Mouse (Mus musculus): ENCODE measurements around the gene Vnn1. TPM values are rescaled to one million over a fixed set of nuclear protein-coding genes. Genes with fewer than 3 reads are reported as not detected.

Gene Vnn1
- polyA plus RNA-seq, 1 experiment, result 4.5 TPM

DNA sequence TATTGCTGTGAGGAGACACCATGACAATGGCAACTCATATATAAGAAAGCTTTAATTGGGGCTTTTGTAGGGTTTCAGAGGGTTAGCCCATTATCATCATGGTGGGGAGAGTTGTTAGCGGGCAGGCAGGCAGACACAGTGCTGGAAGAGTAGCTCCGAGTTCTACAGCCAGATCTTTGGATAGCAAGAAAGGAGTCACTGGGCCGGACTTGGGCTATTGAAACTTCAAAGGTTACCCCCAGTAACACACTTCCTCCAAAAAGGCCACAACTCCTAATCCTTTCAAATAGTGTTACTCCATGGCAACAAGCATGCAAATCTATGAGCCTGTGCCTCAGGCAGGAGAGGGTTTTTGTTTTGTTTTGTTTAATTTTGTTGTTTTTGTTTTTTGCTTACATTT, 6.6 kb downstream of the Vnn1 start:
- Histone ChIP-seq H3K4me3 (ENCODE audit: insufficient read depth, low read length) (no peak overlapping the region), H3K27ac (ENCODE audit: insufficient read depth, low read length) (no peak overlapping the region), H3K4me1 (ENCODE audit: control insufficient read depth, insufficient read depth, low read length) (no peaks in the 10 kb centered on the region)
- TF ChIP-seq POLR2A (IDR thresholded peaks at IDR 0.05; ENCODE audit: low read depth, low read length) (no peak), CTCF (IDR thresholded peaks at IDR 0.05; ENCODE audit: borderline replicate concordance, insufficient read depth, low read length) (no peak)

DNA sequence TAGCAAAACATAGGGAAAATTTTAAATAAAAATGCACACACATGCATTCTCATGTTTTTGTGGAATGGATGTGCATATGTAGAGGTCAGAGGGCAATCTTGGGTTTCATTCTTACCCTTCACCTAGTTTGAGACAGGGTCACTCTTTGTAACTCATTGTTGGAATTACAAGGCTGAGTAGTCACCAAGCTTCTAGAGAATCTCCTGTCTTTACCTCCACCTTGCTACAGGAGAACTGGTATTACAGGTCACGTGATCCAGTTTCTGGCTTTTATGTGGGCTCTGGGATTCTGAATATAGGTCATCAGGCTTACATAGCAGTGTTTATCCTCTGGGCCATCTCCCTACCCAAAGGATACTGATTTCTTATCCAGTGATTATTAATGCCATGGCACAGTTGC, 11.2 kb downstream of the Vnn1 start:
- Histone ChIP-seq H3K4me1 (ENCODE audit: control insufficient read depth, insufficient read depth, low read length) (no peaks in the 10 kb centered on the region), H3K4me3 (ENCODE audit: insufficient read depth, low read length) (no peak overlapping the region), H3K27ac (ENCODE audit: insufficient read depth, low read length) (no peak overlapping the region)
- TF ChIP-seq POLR2A (IDR thresholded peaks at IDR 0.05; ENCODE audit: low read depth, low read length) (no peak), CTCF (IDR thresholded peaks at IDR 0.05; ENCODE audit: borderline replicate concordance, insufficient read depth, low read length) (no peak)

DNA sequence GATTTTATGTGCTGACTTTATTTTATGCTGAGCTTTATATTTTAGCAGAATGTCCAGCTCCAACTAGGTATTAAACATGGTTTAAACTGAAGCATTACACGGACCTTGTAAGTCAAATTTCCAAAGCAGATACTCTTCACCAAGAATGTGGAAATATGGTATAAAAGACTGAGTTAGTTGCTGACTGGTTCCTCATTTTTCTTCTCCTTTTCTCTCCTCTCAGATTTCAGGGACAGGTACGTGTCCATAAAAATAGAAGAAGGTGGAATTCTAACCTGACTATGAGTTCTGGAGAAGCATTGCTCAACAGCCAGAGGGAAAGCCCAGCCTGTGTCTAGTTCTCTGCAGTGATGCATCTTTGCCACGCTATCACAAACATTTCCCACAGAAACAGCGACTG, 25.6 kb downstream of the Vnn1 start, which contains the start of gene Taar1:
Taar1 (plus strand) TSS at position 301 of the 400 bp plus-strand sequence.
- Histone ChIP-seq H3K4me1 (ENCODE audit: control insufficient read depth, insufficient read depth, low read length) (no peaks in the 10 kb centered on the region), H3K27ac (ENCODE audit: insufficient read depth, low read length) (no peak within 1 kb of the TSS), H3K4me3 (ENCODE audit: insufficient read depth, low read length) (no peak within 1 kb of the TSS)
- no peak for TF ChIP-seq POLR2A (IDR thresholded peaks at IDR 0.05; ENCODE audit: low read depth, low read length)
- no peak for TF ChIP-seq CTCF (IDR thresholded peaks at IDR 0.05; ENCODE audit: borderline replicate concordance, insufficient read depth, low read length)

DNA sequence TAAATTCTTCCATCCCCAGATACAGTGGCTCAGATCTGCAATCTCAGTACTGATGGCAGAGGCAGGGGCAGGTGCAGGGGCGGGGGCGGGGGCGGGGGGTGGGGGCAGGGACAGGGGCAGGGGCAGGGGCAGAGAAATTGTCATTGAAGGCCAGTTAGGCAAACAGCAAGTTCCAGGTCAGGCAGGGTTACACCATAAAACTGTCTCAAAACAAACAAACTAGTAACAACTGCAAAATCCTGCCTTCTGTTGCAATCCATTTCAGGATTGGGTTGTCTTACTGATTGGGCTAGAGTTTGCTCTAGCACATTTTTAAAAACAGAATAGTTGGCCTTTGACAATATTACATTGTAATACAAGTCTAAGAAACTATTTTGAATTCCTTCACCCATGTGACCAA, 28.0 kb downstream of the Vnn1 start:
- H3K4me3 ChIP-seq (ENCODE audit: insufficient read depth, low read length), result no peak overlapping the region
- no peaks in the 10 kb centered on the region for H3K4me1 ChIP-seq (ENCODE audit: control insufficient read depth, insufficient read depth, low read length)
- TF ChIP-seq CTCF (IDR thresholded peaks at IDR 0.05; ENCODE audit: borderline replicate concordance, insufficient read depth, low read length) (no peak), POLR2A (IDR thresholded peaks at IDR 0.05; ENCODE audit: low read depth, low read length) (no peak)
- H3K27ac ChIP-seq (ENCODE audit: insufficient read depth, low read length), result no peak overlapping the region

DNA sequence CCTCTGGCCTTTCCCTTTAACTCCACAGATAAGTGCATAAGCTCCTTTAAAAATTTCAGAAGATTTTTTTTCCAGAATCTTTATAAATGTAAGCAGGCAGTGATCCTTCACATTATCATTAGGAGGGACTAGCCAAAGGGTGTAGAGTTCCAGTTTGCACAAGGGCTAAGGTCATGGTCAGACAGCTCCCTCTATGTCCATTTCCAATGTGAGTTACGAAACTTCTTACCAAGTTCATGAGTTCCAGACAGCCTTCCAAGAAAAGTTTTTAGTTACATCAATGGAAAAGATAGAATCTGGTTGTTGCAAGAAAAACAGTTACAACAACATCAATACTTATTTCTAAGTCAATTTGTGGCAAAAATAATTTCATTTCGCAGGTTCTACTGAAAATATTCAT, 29.5 kb downstream of the Vnn1 start:
- TF ChIP-seq POLR2A (IDR thresholded peaks at IDR 0.05; ENCODE audit: low read depth, low read length), result no peak
- no peak overlapping the region for H3K27ac ChIP-seq (ENCODE audit: insufficient read depth, low read length)
- no peak overlapping the region for H3K4me3 ChIP-seq (ENCODE audit: insufficient read depth, low read length)
- no peaks in the 10 kb centered on the region for H3K4me1 ChIP-seq (ENCODE audit: control insufficient read depth, insufficient read depth, low read length)

DNA sequence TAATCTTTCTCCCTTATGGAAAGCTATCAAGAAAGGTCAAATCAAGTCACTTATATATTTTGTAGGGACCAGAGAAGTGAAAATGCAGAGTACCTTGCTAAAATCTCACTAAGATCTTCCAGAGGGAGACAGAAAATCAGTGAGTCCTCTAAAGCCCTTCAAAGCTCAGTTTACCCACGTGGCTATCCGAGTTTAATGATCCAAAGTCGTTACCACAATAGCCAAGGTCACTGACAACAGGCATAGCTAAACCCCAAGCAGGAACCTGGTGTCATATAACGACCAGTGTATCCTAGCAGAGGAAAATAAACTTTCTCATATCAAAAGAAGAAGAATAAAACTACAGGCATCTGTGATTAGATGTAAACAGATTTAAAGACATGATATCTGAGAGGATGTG, 43.1 kb downstream of the Vnn1 start:
- no peaks in the 10 kb centered on the region for H3K4me1 ChIP-seq (ENCODE audit: control insufficient read depth, insufficient read depth, low read length)
- TF ChIP-seq POLR2A (IDR thresholded peaks at IDR 0.05; ENCODE audit: low read depth, low read length) (no peak), CTCF (IDR thresholded peaks at IDR 0.05; ENCODE audit: borderline replicate concordance, insufficient read depth, low read length) (no peak)
- no peak overlapping the region for H3K4me3 ChIP-seq (ENCODE audit: insufficient read depth, low read length)
- H3K27ac ChIP-seq (ENCODE audit: insufficient read depth, low read length), result no peak overlapping the region

DNA sequence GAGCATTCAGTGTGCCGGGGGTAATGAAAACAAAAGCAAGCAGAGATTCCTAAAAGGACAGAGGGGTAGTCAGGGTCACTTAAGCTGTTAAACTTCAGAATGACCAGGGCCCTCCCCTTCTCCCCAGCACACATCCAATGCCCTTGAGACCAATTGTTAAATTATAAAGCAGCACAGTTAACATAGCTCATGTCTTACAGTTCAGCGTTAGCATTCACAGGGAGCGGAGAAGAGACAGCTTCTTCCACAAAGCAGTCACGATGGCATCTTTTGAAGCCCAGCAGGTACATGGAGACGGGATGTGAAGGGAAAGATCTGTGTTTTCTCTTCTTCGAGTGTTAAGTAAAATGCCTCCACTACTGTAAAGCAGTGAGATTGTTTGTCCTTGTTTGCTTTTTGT, 43.8 kb downstream of the Vnn1 start, which contains the start of gene Taar2:
Taar2 (plus strand) TSS at position 261 of the 400 bp plus-strand sequence.
- H3K27ac ChIP-seq (ENCODE audit: insufficient read depth, low read length), result no peak within 1 kb of the TSS
- no peaks in the 10 kb centered on the region for H3K4me1 ChIP-seq (ENCODE audit: control insufficient read depth, insufficient read depth, low read length)
- TF ChIP-seq CTCF (IDR thresholded peaks at IDR 0.05; ENCODE audit: borderline replicate concordance, insufficient read depth, low read length) (no peak), POLR2A (IDR thresholded peaks at IDR 0.05; ENCODE audit: low read depth, low read length) (no peak)
- no peak within 1 kb of the TSS for H3K4me3 ChIP-seq (ENCODE audit: insufficient read depth, low read length)

DNA sequence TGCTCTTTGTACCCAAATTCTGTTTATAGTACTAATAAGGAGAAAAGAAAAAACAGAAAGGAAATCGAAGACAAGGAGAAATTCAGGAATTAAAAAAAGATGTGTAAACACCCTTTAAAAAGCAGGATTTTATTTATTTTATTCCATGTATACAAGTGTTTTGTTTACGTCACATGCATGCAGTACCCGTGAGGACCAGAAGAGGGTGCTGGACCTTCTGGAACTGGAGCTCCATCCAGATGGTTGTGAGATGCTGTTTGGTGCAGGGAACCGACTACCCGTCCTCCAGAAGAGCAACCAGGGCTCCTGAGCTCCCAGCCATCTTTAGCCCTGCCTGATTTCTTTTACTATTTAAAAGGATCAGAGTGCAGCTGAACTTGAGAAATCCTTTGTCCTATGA, 48.0 kb downstream of the Vnn1 start:
- Histone ChIP-seq H3K27ac (ENCODE audit: insufficient read depth, low read length) (no peak overlapping the region), H3K4me3 (ENCODE audit: insufficient read depth, low read length) (no peak overlapping the region), H3K4me1 (ENCODE audit: control insufficient read depth, insufficient read depth, low read length) (no peaks in the 10 kb centered on the region)
- no peak for TF ChIP-seq CTCF (IDR thresholded peaks at IDR 0.05; ENCODE audit: borderline replicate concordance, insufficient read depth, low read length)
- TF ChIP-seq POLR2A (IDR thresholded peaks at IDR 0.05; ENCODE audit: low read depth, low read length), result no peak

DNA sequence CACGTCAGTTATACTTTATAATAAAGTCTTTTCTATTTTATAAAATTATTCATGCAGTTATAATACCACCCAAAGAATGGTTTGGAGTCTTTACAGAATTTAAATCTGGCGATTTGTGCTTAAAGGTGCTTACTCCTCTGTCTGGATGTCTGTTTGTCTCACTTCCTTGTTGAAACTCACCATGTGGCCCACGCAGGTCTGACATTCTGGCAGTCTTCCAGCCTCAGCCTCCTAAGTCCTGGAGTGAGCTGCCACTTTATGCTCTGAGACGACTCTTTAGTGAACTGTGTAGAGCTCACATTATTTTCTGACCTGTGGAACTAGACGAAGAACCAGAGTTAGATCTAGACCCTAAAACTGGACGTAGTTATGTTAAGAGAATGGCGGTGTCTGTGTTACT, 53.5 kb downstream of the Vnn1 start:
- Histone ChIP-seq H3K27ac (ENCODE audit: insufficient read depth, low read length) (no peak overlapping the region), H3K4me3 (ENCODE audit: insufficient read depth, low read length) (no peak overlapping the region), H3K4me1 (ENCODE audit: control insufficient read depth, insufficient read depth, low read length) (no peaks in the 10 kb centered on the region)
- TF ChIP-seq POLR2A (IDR thresholded peaks at IDR 0.05; ENCODE audit: low read depth, low read length), result no peak
- no peak for TF ChIP-seq CTCF (IDR thresholded peaks at IDR 0.05; ENCODE audit: borderline replicate concordance, insufficient read depth, low read length)

DNA sequence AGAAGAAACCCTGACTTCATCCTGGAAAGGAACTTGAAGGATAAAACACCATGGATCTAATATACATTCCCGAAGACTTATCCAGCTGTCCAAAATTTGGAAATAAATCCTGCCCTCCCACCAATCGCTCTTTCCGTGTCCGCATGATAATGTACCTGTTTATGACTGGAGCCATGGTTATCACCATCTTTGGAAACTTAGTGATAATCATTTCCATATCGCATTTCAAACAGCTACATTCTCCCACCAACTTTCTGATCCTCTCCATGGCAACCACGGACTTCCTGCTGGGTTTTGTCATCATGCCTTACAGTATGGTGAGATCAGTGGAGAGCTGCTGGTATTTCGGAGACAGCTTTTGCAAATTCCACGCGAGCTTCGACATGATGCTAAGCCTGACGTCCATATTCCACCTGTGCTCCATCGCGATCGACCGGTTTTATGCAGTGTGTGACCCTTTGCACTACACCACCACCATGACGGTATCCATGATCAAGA, 55.1 kb downstream of the Vnn1 start, which contains the start of gene Taar3:
Taar3 (plus strand) TSS at position 51 of the 498 bp plus-strand sequence.
- H3K27ac ChIP-seq (ENCODE audit: insufficient read depth, low read length), result no peak within 1 kb of the TSS
- no peak for TF ChIP-seq CTCF (IDR thresholded peaks at IDR 0.05; ENCODE audit: borderline replicate concordance, insufficient read depth, low read length)
- no peak for TF ChIP-seq POLR2A (IDR thresholded peaks at IDR 0.05; ENCODE audit: low read depth, low read length)
- H3K4me3 ChIP-seq (ENCODE audit: insufficient read depth, low read length), result no peak within 1 kb of the TSS
- H3K4me1 ChIP-seq (ENCODE audit: control insufficient read depth, insufficient read depth, low read length), result no peaks in the 10 kb centered on the region

DNA sequence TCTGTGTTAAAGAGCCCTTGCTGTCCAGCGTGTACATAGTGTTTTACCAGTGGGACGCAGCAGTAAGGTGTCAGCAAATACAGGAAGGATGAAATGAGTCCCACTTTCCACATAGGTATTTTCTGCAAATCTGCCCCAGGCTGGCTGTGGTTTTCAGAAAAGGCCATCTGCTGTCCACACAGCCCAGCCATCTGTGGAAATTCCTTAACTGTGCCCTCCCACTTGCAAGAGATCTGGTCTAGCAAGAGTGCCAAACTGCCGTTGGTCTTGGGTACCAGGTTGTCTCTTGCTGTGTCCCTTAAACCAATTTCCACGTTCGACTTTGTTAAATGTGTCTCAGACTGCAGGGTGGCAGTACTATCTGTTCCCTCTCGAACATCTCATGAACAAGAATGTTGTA, 57.2 kb downstream of the Vnn1 start:
- Histone ChIP-seq H3K4me3 (ENCODE audit: insufficient read depth, low read length) (no peak overlapping the region), H3K4me1 (ENCODE audit: control insufficient read depth, insufficient read depth, low read length) (no peaks in the 10 kb centered on the region), H3K27ac (ENCODE audit: insufficient read depth, low read length) (no peak overlapping the region)
- TF ChIP-seq POLR2A (IDR thresholded peaks at IDR 0.05; ENCODE audit: low read depth, low read length) (no peak), CTCF (IDR thresholded peaks at IDR 0.05; ENCODE audit: borderline replicate concordance, insufficient read depth, low read length) (no peak)

Other genes starting within 250 kb of the Vnn1 start
- gene Rps12, start 107.4 kb upstream of the Vnn1 start, polyA plus RNA-seq (2011; ENCODE audit: insufficient read length, low read depth, missing spikeins), result 255 and 381 TPM in 2 replicates
- 19.9 and 28.8 TPM in 2 replicates for gene Slc18b1, start 97.7 kb upstream of the Vnn1 start, polyA plus RNA-seq (2011; ENCODE audit: insufficient read length, low read depth, missing spikeins)
- gene Vnn3, start 43.2 kb upstream of the Vnn1 start, polyA plus RNA-seq (2011; ENCODE audit: insufficient read length, low read depth, missing spikeins), result not detected in 2 replicates
- gene Taar1, start 25.7 kb downstream of the Vnn1 start, polyA plus RNA-seq (2011; ENCODE audit: insufficient read length, low read depth, missing spikeins), result not detected in 2 replicates
- gene Taar2, start 43.9 kb downstream of the Vnn1 start, polyA plus RNA-seq (2011; ENCODE audit: insufficient read length, low read depth, missing spikeins), result not detected in 2 replicates
- gene Taar3, start 54.9 kb downstream of the Vnn1 start, polyA plus RNA-seq (2011; ENCODE audit: insufficient read length, low read depth, missing spikeins), result not detected in 2 replicates
- not detected in 2 replicates for gene Taar4, start 65.8 kb downstream of the Vnn1 start, polyA plus RNA-seq (2011; ENCODE audit: insufficient read length, low read depth, missing spikeins)
- not detected in 2 replicates for gene Taar5, start 76.0 kb downstream of the Vnn1 start, polyA plus RNA-seq (2011; ENCODE audit: insufficient read length, low read depth, missing spikeins)
- gene Taar6, start 91.0 kb downstream of the Vnn1 start, polyA plus RNA-seq (2011; ENCODE audit: insufficient read length, low read depth, missing spikeins), result not detected in 2 replicates
- not detected in 2 replicates for gene Taar7a, start 98.8 kb downstream of the Vnn1 start, polyA plus RNA-seq (2011; ENCODE audit: insufficient read length, low read depth, missing spikeins)
- gene Taar7b, start 105.3 kb downstream of the Vnn1 start, polyA plus RNA-seq (2011; ENCODE audit: insufficient read length, low read depth, missing spikeins), result not detected in 2 replicates
- not detected in 2 replicates for gene Taar7d, start 132.5 kb downstream of the Vnn1 start, polyA plus RNA-seq (2011; ENCODE audit: insufficient read length, low read depth, missing spikeins)
- gene Taar7e, start 142.9 kb downstream of the Vnn1 start, polyA plus RNA-seq (2011; ENCODE audit: insufficient read length, low read depth, missing spikeins), result not detected in 2 replicates
- gene Taar7f, start 154.8 kb downstream of the Vnn1 start, polyA plus RNA-seq (2011; ENCODE audit: insufficient read length, low read depth, missing spikeins), result not detected in 2 replicates
- gene Taar8a, start 181.8 kb downstream of the Vnn1 start, polyA plus RNA-seq (2011; ENCODE audit: insufficient read length, low read depth, missing spikeins), result not detected in 2 replicates
- not detected in 2 replicates for gene Taar8b, start 197.6 kb downstream of the Vnn1 start, polyA plus RNA-seq (2011; ENCODE audit: insufficient read length, low read depth, missing spikeins)
- gene Taar8c, start 207.2 kb downstream of the Vnn1 start, polyA plus RNA-seq (2011; ENCODE audit: insufficient read length, low read depth, missing spikeins), result not detected in 2 replicates
- gene Taar9, start 214.8 kb downstream of the Vnn1 start, polyA plus RNA-seq (2011; ENCODE audit: insufficient read length, low read depth, missing spikeins), result not detected in 2 replicates